Mouse (Mus musculus) macrophage (primary cell): ENCODE results near the gene Rbm12. TPM values are rescaled to one million over a fixed set of nuclear protein-coding genes. Genes with fewer than 3 reads are reported as not detected.

Experiments
- H3K27ac ChIP-seq: fragments of 350-480 bp; formaldehyde crosslinking; 2 replicates; pipeline ENCODE4 v1.9.0; 2021
- H3K36me3 ChIP-seq: fragments of 350-480 bp; formaldehyde crosslinking; 2 replicates; pipeline ENCODE4 v1.9.0; 2021; ENCODE audit errors: inconsistent target
- H3K4me3 ChIP-seq: fragments of 350-480 bp; formaldehyde crosslinking; 2 replicates; pipeline ENCODE4 v1.9.0; 2021; ENCODE audit errors: inconsistent target
- H3K79me2 ChIP-seq: fragments of 350-480 bp; formaldehyde crosslinking; 2 replicates; pipeline ENCODE4 v1.9.0; 2021; ENCODE audit errors: inconsistent target
- WGBS: methylation state at CpG from one replicate; pipeline ENCODE4 v1.1.7; 2026; ENCODE audit warnings: inconsistent platforms; ENCODE audit not compliant: missing documents; 5-methylcytosine and 5-hydroxymethylcytosine counted together
- polyA plus RNA-seq: library from polyadenylated mRNA; stranded (reverse); fragments of 250-400 nt; gene quantifications from 3 replicates; pipeline ENCODE4 v1.2.4, GENCODE M21; 2018; ENCODE audit warnings: inconsistent platforms
- total RNA-seq, 78 experiments: library from RNA; depleted of rRNA; stranded (reverse); fragments of 250-400 nt; gene quantifications; 1 replicate in 9 of 78; 2 replicates in 24 of 78; 3 replicates in 43 of 78; 4 replicates in 2 of 78; pipeline ENCODE4 v1.2.4; 2018; ENCODE audit warnings: inconsistent platforms in 56 of 78

Gene Rbm12
- 10 to 100 TPM; 23.9 to 65.7 (median 40.6) TPM for total RNA-seq (2018; cell fraction: chromatin; rRNA removed)
- 10 to 100 TPM in 20 of 26 experiments, 1 to 10 TPM in 6; 7.5 to 28.0 (median 13.2) TPM for total RNA-seq (2018; cell fraction: cytosol; rRNA removed)
- 10 to 100 TPM; 14.4 to 52.5 (median 23.9) TPM for total RNA-seq (2018; cell fraction: nucleus; rRNA removed)
- polyA plus RNA-seq, result 7.2 to 20.5 TPM (median 8.4 TPM) in 3 replicates

DNA sequence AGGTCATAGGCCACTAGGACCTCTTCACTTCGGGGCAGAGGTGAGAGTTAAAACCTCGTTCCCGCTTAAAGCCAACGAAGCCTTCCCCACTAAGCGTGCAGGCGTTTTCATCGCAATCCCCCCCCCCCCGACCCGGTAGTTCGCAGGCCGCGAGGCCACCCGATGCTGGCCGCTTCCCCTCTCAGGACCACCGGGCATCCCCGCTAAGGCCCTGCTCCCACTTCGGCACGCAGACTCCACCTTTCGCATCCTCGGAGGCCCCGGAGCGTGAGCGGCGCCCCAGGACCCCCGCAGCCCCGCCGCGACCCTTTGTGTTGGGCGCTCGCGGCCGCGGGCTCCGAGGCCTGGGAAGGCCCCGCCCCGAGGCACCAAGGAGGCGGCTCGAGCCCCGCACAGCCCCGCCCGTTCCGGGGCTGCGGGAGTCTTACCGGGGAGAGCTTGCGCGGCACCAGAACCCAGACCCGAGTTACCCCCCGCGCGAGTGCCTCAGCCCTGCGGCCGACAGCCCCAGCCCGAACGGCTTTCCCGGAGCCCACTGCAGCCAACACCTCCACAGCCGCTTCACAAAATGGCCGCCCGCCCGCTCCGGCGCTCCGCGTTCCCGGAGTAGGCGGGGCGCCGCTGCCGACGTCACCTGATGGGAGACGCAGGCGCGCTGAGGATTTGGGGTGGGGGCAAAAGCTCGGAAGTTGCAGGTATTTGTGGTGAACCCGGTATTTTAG, at the start of gene Rbm12, which contains the start of gene Cpne1:
Gene Rbm12, minus strand, starts transcription at position 621 of the 722 bp plus-strand sequence.
Gene Cpne1, minus strand, starts transcription at position 608 of the 722 bp plus-strand sequence.
- H3K79me2 ChIP-seq, result peaks cover 49% of the 10 kb centered on the region
- H3K27ac ChIP-seq, result no peak within 1 kb of the TSS
- WGBS, result under 1% methylated on average over 69 of the region's 74 CpGs
- no peaks in the 10 kb centered on the region for H3K36me3 ChIP-seq
- peak within 1 kb of the TSS; percentile 73 for H3K4me3 ChIP-seq

- Histone ChIP-seq H3K79me2 (peaks cover 83% of the 10 kb centered on the region), H3K4me3 (no peak overlapping the region), H3K36me3 (peaks cover 68% of the 10 kb centered on the region), H3K27ac (no peak overlapping the region)
Observed at GRCm38 (mm10) chr2:156151538-156151937, 39.8 kb upstream of the Rbm12 start.

GRCm38 (mm10) chr2:156147316-156147915, 35.6 kb upstream of the Rbm12 start:
- no peak overlapping the region for H3K27ac ChIP-seq
- H3K36me3 ChIP-seq, result peaks cover 33% of the 10 kb centered on the region
- WGBS, result 71% methylated on average over 3 of the region's 3 CpGs
- H3K4me3 ChIP-seq, result no peak overlapping the region
- H3K79me2 ChIP-seq, result peaks cover 59% of the 10 kb centered on the region

- no peak overlapping the region for H3K4me3 ChIP-seq
- peaks cover 26% of the 10 kb centered on the region for H3K36me3 ChIP-seq
- 56% methylated on average over 5 of the region's 5 CpGs for WGBS
- H3K27ac ChIP-seq, result no peak overlapping the region
- H3K79me2 ChIP-seq, result peaks cover 49% of the 10 kb centered on the region
Observed at GRCm38 (mm10) chr2:156146272-156146989, 34.7 kb upstream of the Rbm12 start.

GRCm38 (mm10) chr2:156145486-156146130, 33.8 kb upstream of the Rbm12 start:
- H3K79me2 ChIP-seq, result peaks cover 41% of the 10 kb centered on the region
- no peak overlapping the region for H3K27ac ChIP-seq
- WGBS, result 69% methylated on average over 11 of the region's 11 CpGs
- no peak overlapping the region for H3K4me3 ChIP-seq
- H3K36me3 ChIP-seq, result peaks cover 23% of the 10 kb centered on the region

DNA sequence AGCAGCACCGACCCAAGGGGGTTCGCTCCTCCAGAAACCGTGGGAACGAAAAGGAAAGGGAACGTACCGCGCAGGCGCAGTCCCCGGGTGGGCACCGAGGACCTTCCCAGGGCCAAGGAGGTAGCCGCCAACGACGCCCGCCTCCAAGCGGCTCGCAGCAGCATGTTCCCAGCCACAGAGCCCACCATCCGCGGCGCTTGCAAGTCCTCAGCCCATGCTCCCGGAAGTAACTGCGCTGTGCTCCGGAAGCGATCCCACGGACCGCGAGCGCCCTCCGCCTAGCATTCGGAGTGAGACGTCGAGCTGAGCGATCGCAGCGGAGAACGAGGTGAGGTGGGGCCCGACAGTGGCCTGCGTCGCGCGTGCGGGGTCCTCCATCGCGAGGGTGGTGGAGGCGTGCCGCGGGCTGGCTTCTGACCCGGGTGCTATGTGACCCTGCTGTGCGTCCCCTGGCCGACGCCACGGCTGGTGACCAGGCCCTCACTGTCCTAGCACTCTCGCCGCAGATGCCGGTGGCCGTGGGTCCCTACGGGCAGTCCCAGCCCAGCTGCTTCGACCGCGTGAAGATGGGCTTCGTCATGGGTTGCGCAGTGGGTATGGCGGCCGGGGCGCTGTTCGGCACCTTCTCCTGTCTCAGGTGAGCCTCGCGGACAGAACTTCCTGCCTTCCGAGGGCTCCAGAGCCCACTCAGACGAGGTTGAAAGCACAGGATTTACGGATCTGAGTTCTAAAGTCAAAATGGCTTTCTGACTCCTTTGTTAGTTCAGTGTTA, 32.4 kb upstream of the Rbm12 start, which contains the start of the genes Romo1 and Nfs1:
Gene Romo1, plus strand, starts transcription at position 87 of the 772 bp plus-strand sequence.
Gene Nfs1, minus strand, starts transcription at position 234 of the 772 bp plus-strand sequence.
- Histone ChIP-seq H3K36me3 (peaks cover 10% of the 10 kb centered on the region), H3K27ac (peak within 1 kb of the TSS; percentile 28; the same call in 1 of the 2 replicates), H3K79me2 (peaks cover 26% of the 10 kb centered on the region), H3K4me3 (peak within 1 kb of the TSS; percentile 89)
- under 1% methylated on average over 55 of the region's 70 CpGs for WGBS

DNA sequence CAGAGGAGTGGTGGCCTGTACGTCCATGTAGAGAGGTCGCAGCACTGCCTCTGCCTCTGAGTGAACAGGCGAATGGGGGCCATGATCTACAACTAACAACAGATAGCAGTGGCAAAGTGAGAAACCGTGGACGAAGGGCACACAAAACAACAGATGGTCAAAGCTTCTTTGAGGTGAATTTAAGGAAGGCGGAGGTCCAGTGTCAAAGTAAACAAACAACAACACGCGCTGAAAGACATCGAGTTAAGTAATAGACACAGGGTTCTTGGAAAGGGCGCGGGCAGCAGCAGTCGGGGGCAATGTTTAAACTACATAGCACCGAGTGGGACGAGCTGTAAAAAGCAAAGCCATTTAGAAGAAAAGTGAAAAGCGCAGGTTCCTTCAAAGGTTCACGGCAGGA, 31.6 kb upstream of the Rbm12 start:
- 8% methylated on average over 16 of the region's 16 CpGs for WGBS
- H3K4me3 ChIP-seq, result peak overlapping the region; percentile 89
- H3K79me2 ChIP-seq, result peaks cover 18% of the 10 kb centered on the region
- peaks cover 12% of the 10 kb centered on the region for H3K36me3 ChIP-seq
- H3K27ac ChIP-seq, result peak overlapping the region; percentile 28; the same call in 1 of the 2 replicates

DNA sequence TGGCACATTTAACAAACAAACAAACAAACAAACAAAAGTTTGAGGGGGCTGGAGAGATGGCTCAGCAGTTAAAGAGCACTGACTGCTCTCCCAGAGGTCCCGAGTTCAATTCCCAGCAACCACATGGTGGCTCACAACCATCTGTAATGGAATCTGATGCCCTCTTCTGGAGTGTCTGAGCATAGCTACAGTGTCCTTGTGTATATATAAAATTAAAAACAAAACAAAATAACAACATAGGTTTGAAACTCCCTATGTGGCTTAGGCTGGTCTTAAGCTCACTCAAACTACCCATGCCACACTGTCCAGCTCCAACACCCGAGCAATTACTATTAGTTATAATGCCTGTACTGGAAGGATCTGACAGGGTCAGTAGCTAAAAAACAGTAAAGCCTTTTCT, 31.0 kb upstream of the Rbm12 start:
- H3K79me2 ChIP-seq, result peaks cover 17% of the 10 kb centered on the region
- H3K36me3 ChIP-seq, result peaks cover 9% of the 10 kb centered on the region; the same call in 1 of the 2 replicates
- WGBS, result 95% methylated on average over 2 of the region's 2 CpGs
- H3K27ac ChIP-seq, result no peak overlapping the region
- H3K4me3 ChIP-seq, result peak overlapping the region; percentile 89; the same call in 1 of the 2 replicates

DNA sequence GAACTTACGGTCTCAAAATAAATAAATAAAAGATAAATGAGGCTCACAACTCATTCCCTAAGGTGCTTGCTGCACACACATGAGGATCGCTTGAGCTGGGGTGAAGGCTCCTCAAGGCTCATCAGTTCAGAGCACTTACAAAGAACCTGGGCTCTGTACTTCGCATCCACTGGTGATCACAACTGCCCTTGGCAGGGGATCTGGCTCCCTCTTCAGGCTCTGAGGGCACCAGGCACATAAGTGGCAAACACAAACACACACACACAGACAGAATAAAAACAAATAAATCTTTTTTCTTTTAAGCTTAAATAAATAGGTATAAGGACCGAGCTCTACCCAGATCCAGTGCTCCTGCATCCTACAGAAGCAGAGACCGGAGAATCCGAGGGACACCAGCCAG, 23.9 kb upstream of the Rbm12 start:
- Histone ChIP-seq H3K36me3 (peaks cover 13% of the 10 kb centered on the region), H3K4me3 (no peak overlapping the region), H3K79me2 (no peaks in the 10 kb centered on the region), H3K27ac (no peak overlapping the region)
- WGBS, result 93% methylated on average over 6 of the region's 6 CpGs

DNA sequence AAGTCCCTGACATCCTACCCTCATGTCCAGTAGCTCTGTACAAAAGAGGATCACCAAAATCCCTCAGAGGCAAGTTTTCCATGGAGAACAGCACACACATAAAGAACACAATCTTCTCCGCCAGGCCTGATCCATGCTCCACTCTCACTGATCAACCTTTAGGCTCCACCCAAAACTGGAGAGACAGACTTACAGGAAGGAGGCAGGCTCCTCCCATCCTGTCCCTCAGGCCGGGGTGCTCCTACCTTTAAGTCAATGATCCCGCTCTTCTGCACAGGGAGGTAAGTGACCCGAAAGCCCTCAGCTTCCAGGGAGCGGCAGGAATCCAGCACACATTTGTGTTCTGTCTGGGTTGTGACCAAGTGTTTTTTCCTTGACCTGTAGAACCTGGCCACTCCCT, 22.4 kb upstream of the Rbm12 start:
- WGBS, result 96% methylated on average over 5 of the region's 5 CpGs
- Histone ChIP-seq H3K79me2 (no peaks in the 10 kb centered on the region), H3K27ac (no peak overlapping the region), H3K4me3 (no peak overlapping the region), H3K36me3 (peaks cover 13% of the 10 kb centered on the region)

GRCm38 (mm10) chr2:156126992-156127391, 15.2 kb upstream of the Rbm12 start, which contains the start of gene Gm28036:
Gene Gm28036 (minus strand): TSS chr2:156127092.
- 96% methylated on average over 5 of the region's 5 CpGs for WGBS
- no peak within 1 kb of the TSS for H3K27ac ChIP-seq
- no peaks in the 10 kb centered on the region for H3K79me2 ChIP-seq
- peaks cover 50% of the 10 kb centered on the region for H3K36me3 ChIP-seq
- H3K4me3 ChIP-seq, result no peak within 1 kb of the TSS

GRCm38 (mm10) chr2:156123731-156124130, 12.0 kb upstream of the Rbm12 start:
- H3K27ac ChIP-seq, result no peak overlapping the region
- no peak overlapping the region for H3K4me3 ChIP-seq
- peaks cover 41% of the 10 kb centered on the region; the same call in 1 of the 2 replicates for H3K36me3 ChIP-seq
- 94% methylated on average over 5 of the region's 5 CpGs for WGBS
- H3K79me2 ChIP-seq, result no peaks in the 10 kb centered on the region

- Histone ChIP-seq H3K27ac (no peak overlapping the region), H3K79me2 (no peaks in the 10 kb centered on the region), H3K36me3 (peaks cover 11% of the 10 kb centered on the region; the same call in 1 of the 2 replicates), H3K4me3 (no peak overlapping the region)
Observed at GRCm38 (mm10) chr2:156119566-156119965, 7.8 kb upstream of the Rbm12 start.
